Mouse (Mus musculus) embryonic facial prominence, embryonic 10.5 days (tissue): ENCODE measurements around the gene Tbc1d23. TPM values are rescaled to one million over a fixed set of nuclear protein-coding genes. Genes with fewer than 3 reads are reported as not detected.
A peak's percentile ranks its signal among the peaks of the same experiment; 100 is the strongest.
"Not testable (repeated sequence)": the region's sequence is repeated elsewhere in the genome, so short reads cannot be mapped to it uniquely, and the experiment has no call there.

Source experiments
- DNase-seq: peaks from one replicate; pipeline ENCODE4 v3.0.0-alpha.2; 2017; ENCODE audit warnings: low spot score
- H3K27ac ChIP-seq: fragments of 300-500 bp; sonication (generic); replicated peaks from 2 replicates; pipeline ENCODE4 v1.5.1; 2016; ENCODE audit warnings: mild to moderate bottlenecking
- H3K27me3 ChIP-seq: fragments of 300-500 bp; sonication (generic); replicated peaks from 2 replicates; pipeline ENCODE4 v1.6.1; 2016; ENCODE audit warnings: low read depth, mild to moderate bottlenecking; ENCODE audit not compliant: poor library complexity, severe bottlenecking
- H3K36me3 ChIP-seq: fragments of 300-500 bp; sonication (generic); replicated peaks from 2 replicates; pipeline ENCODE4 v1.6.1; 2016; ENCODE audit warnings: mild to moderate bottlenecking, moderate library complexity
- H3K4me1 ChIP-seq: fragments of 300-500 bp; sonication (generic); 2 replicates; pipeline ENCODE4 v1.6.1; 2016
- H3K4me3 ChIP-seq: fragments of 300-500 bp; sonication (generic); 2 replicates; pipeline ENCODE4 v1.5.1; 2016; ENCODE audit warnings: mild to moderate bottlenecking, moderate library complexity
- H3K9me3 ChIP-seq: fragments of 300-500 bp; sonication (generic); 2 replicates; pipeline ENCODE4 v1.6.1; 2016; ENCODE audit warnings: mild to moderate bottlenecking
- WGBS: fragments of 180-500 bp; shearing (Covaris S2); methylation state at CpG from one replicate; pipeline ENCODE4 v1.1.7; 2016; 5-methylcytosine and 5-hydroxymethylcytosine counted together
- polyA plus RNA-seq: library from polyadenylated mRNA; unstranded; fragments of >200 nt; fragmentation: Nextera tagmentation; extraction: Ambion mirVana; gene quantifications from 2 replicates; pipeline ENCODE4 v1.2.1, GENCODE M21; 2016

Gene Tbc1d23
- polyA plus RNA-seq, 1 experiment from 2014 or later: 20.7 TPM

GRCm38 (mm10) chr16:57247464-57247863 is 16.2 kb upstream of the Tbc1d23 start:
- no peak overlapping the region for H3K27ac ChIP-seq
- H3K9me3 ChIP-seq: no peaks in the 10 kb centered on the region
- H3K4me1 ChIP-seq: peaks cover 6% of the 10 kb centered on the region; the same call in 1 of the 2 replicates
- WGBS: 90% methylated on average over 4 of the region's 4 CpGs
- no peak overlapping the region for H3K4me3 ChIP-seq
- DNase-seq: no peak
- no peaks in the 10 kb centered on the region for H3K27me3 ChIP-seq
- no peaks in the 10 kb centered on the region for H3K36me3 ChIP-seq

- 90% methylated on average over 3 of the region's 3 CpGs for WGBS
- no peak overlapping the region for H3K27ac ChIP-seq
Measured at GRCm38 (mm10) chr16:57246596-57246995, 15.3 kb upstream of the Tbc1d23 start.

GRCm38 (mm10) chr16:57243858-57244248 is 12.5 kb upstream of the Tbc1d23 start:
- no peak overlapping the region for H3K27ac ChIP-seq
- no peak overlapping the region for H3K4me3 ChIP-seq
- no peaks in the 10 kb centered on the region for H3K27me3 ChIP-seq
- no peaks in the 10 kb centered on the region for H3K9me3 ChIP-seq
- no peaks in the 10 kb centered on the region for H3K36me3 ChIP-seq
- 11% methylated on average over 6 of the region's 6 CpGs for WGBS
- peak; percentile 81 for DNase-seq
- peaks cover 6% of the 10 kb centered on the region; the same call in 1 of the 2 replicates for H3K4me1 ChIP-seq

More at GRCm38 (mm10) chr16:57246596-57246995, 15.3 kb upstream of the Tbc1d23 start:
- Histone ChIP-seq H3K4me1 (peaks cover 6% of the 10 kb centered on the region; the same call in 1 of the 2 replicates), H3K9me3 (no peaks in the 10 kb centered on the region), H3K36me3 (no peaks in the 10 kb centered on the region), H3K27me3 (no peaks in the 10 kb centered on the region), H3K4me3 (no peak overlapping the region)
- DNase-seq: no peak

GRCm38 (mm10) chr16:57243205-57243857 is 12.0 kb upstream of the Tbc1d23 start:
- Histone ChIP-seq H3K36me3 (no peaks in the 10 kb centered on the region), H3K4me1 (peaks cover 6% of the 10 kb centered on the region; the same call in 1 of the 2 replicates), H3K9me3 (no peaks in the 10 kb centered on the region), H3K27me3 (no peaks in the 10 kb centered on the region), H3K27ac (no peak overlapping the region), H3K4me3 (no peak overlapping the region)
- peak; percentile 28 for DNase-seq
- 42% methylated on average over 10 of the region's 10 CpGs for WGBS

GRCm38 (mm10) chr16:57242857-57243204 is 11.5 kb upstream of the Tbc1d23 start:
- H3K9me3 ChIP-seq: no peaks in the 10 kb centered on the region
- H3K36me3 ChIP-seq: no peaks in the 10 kb centered on the region
- 79% methylated on average over 5 of the region's 5 CpGs for WGBS
- H3K4me1 ChIP-seq: peaks cover 6% of the 10 kb centered on the region; the same call in 1 of the 2 replicates
- H3K27ac ChIP-seq: no peak overlapping the region
- no peak for DNase-seq
- no peak overlapping the region for H3K4me3 ChIP-seq
- H3K27me3 ChIP-seq: no peaks in the 10 kb centered on the region

GRCm38 (mm10) chr16:57235871-57236510 is 4.7 kb upstream of the Tbc1d23 start:
- DNase-seq: no peak
- Histone ChIP-seq H3K36me3 (no peaks in the 10 kb centered on the region), H3K27me3 (no peaks in the 10 kb centered on the region), H3K27ac (no peak overlapping the region), H3K4me3 (no peak overlapping the region), H3K9me3 (no peaks in the 10 kb centered on the region), H3K4me1 (peaks cover 3% of the 10 kb centered on the region; the same call in 1 of the 2 replicates)
- WGBS: 53% methylated on average over 7 of the region's 7 CpGs

- Histone ChIP-seq H3K4me1 (peaks cover 12% of the 10 kb centered on the region), H3K4me3 (peak overlapping the region; percentile 64)
- not testable (repeated sequence) for H3K27ac ChIP-seq, H3K27me3 ChIP-seq, DNase-seq, H3K36me3 ChIP-seq, H3K9me3 ChIP-seq
- 76% methylated on average over 5 of the region's 5 CpGs for WGBS
Measured at GRCm38 (mm10) chr16:57231937-57232310, 620 bp upstream of the Tbc1d23 start.

GRCm38 (mm10) chr16:57226444-57226843 is 4.9 kb downstream of the Tbc1d23 start:
- Histone ChIP-seq H3K4me3 (no peak overlapping the region), H3K27ac (no peak overlapping the region), H3K36me3 (no peaks in the 10 kb centered on the region), H3K4me1 (peaks cover 9% of the 10 kb centered on the region), H3K9me3 (no peaks in the 10 kb centered on the region), H3K27me3 (no peaks in the 10 kb centered on the region)
- WGBS: 91% methylated on average over 5 of the region's 5 CpGs
- DNase-seq: no peak

GRCm38 (mm10) chr16:57220361-57220760 is 10.9 kb downstream of the Tbc1d23 start:
- Histone ChIP-seq H3K4me1 (no peaks in the 10 kb centered on the region), H3K27ac (no peak overlapping the region), H3K9me3 (no peaks in the 10 kb centered on the region), H3K27me3 (no peaks in the 10 kb centered on the region), H3K4me3 (no peak overlapping the region), H3K36me3 (peaks cover 11% of the 10 kb centered on the region)
- WGBS: 94% methylated on average over 6 of the region's 6 CpGs
- DNase-seq: no peak

GRCm38 (mm10) chr16:57215957-57216356 is 15.3 kb downstream of the Tbc1d23 start:
- Histone ChIP-seq H3K4me1 (no peaks in the 10 kb centered on the region), H3K4me3 (no peak overlapping the region), H3K27me3 (no peaks in the 10 kb centered on the region), H3K36me3 (peaks cover 31% of the 10 kb centered on the region), H3K9me3 (no peaks in the 10 kb centered on the region), H3K27ac (no peak overlapping the region)
- no peak for DNase-seq

- no peak for DNase-seq
- no peaks in the 10 kb centered on the region for H3K27me3 ChIP-seq
- no peak overlapping the region for H3K27ac ChIP-seq
- H3K36me3 ChIP-seq: peaks cover 41% of the 10 kb centered on the region
- no peak overlapping the region for H3K4me3 ChIP-seq
- 93% methylated on average over 2 of the region's 2 CpGs for WGBS
- H3K9me3 ChIP-seq: no peaks in the 10 kb centered on the region
- no peaks in the 10 kb centered on the region for H3K4me1 ChIP-seq
Measured at GRCm38 (mm10) chr16:57211037-57211436, 20.3 kb downstream of the Tbc1d23 start.

- Histone ChIP-seq H3K27me3 (no peaks in the 10 kb centered on the region), H3K9me3 (no peaks in the 10 kb centered on the region), H3K4me1 (no peaks in the 10 kb centered on the region), H3K36me3 (peaks cover 41% of the 10 kb centered on the region), H3K4me3 (no peak overlapping the region), H3K27ac (no peak overlapping the region)
- DNase-seq: no peak
- WGBS: 85% methylated on average over 2 of the region's 2 CpGs
Measured at GRCm38 (mm10) chr16:57208342-57208741, 23.0 kb downstream of the Tbc1d23 start.

GRCm38 (mm10) chr16:57197281-57197680 is 34.0 kb downstream of the Tbc1d23 start:
- Histone ChIP-seq H3K27ac (no peak overlapping the region), H3K27me3 (no peaks in the 10 kb centered on the region), H3K4me1 (no peaks in the 10 kb centered on the region), H3K36me3 (peaks cover 30% of the 10 kb centered on the region), H3K9me3 (no peaks in the 10 kb centered on the region), H3K4me3 (no peak overlapping the region)
- DNase-seq: no peak
- 77% methylated on average over 3 of the region's 3 CpGs for WGBS
